Mouse (Mus musculus) forebrain, postnatal 0 days (tissue): ENCODE data around the gene Rxrb. TPM values are rescaled to one million over a fixed set of nuclear protein-coding genes. Genes with fewer than 3 reads are reported as not detected.
A peak's percentile ranks its signal among the peaks of the same experiment; 100 is the strongest.
"Not testable (repeated sequence)": the region's sequence is repeated elsewhere in the genome, so short reads cannot be mapped to it uniquely, and the experiment has no call there.

Experiments
- ATAC-seq: fragments of 200-750 bp; cut with Nextera tagmentation; 2 replicates; pipeline ENCODE4 v1.8.0; 2017; ENCODE audit warnings: mild to moderate bottlenecking, moderate library complexity
- DNase-seq: peaks from one replicate; pipeline ENCODE4 v3.0.0-alpha.2; 2015
- H3K27ac ChIP-seq: fragments of 300-500 bp; sonication (generic); 2 replicates; pipeline ENCODE4 v1.5.1; 2014; ENCODE audit warnings: low read depth, mild to moderate bottlenecking, antibody characterized with exemption, low read length, moderate library complexity, mixed read lengths
- H3K27me3 ChIP-seq: fragments of 300-500 bp; sonication (generic); 2 replicates; pipeline ENCODE4 v1.6.1; 2014; ENCODE audit warnings: mild to moderate bottlenecking, low read length, mixed read lengths; ENCODE audit not compliant: insufficient read depth
- H3K36me3 ChIP-seq: fragments of 300-500 bp; sonication (generic); 2 replicates; pipeline ENCODE4 v1.6.1; 2014; ENCODE audit warnings: mild to moderate bottlenecking, moderate library complexity; ENCODE audit not compliant: insufficient read depth
- H3K4me1 ChIP-seq: fragments of 300-500 bp; sonication (generic); 2 replicates; pipeline ENCODE4 v1.6.1; 2014; ENCODE audit warnings: antibody characterized with exemption; ENCODE audit not compliant: insufficient read depth
- H3K4me2 ChIP-seq: fragments of 300-500 bp; sonication (generic); 2 replicates; pipeline ENCODE4 v1.6.1; 2014; ENCODE audit warnings: low read depth, mild to moderate bottlenecking, moderate library complexity
- H3K4me3 ChIP-seq: fragments of 300-500 bp; sonication (generic); 2 replicates; pipeline ENCODE4 v1.5.1; 2014; ENCODE audit warnings: low read depth, low read length, mixed read lengths
- H3K9ac ChIP-seq: fragments of 300-500 bp; sonication (generic); 2 replicates; pipeline ENCODE4 v1.6.1; 2014; ENCODE audit warnings: mild to moderate bottlenecking
- H3K9me3 ChIP-seq: fragments of 300-500 bp; sonication (generic); 2 replicates; pipeline ENCODE4 v1.6.1; 2016; ENCODE audit warnings: low read length
- CTCF ChIP-seq: sonication (generic); IDR thresholded peaks from 2 replicates; pipeline ENCODE4 v1.5.1; 2016; ENCODE audit warnings: antibody characterized with exemption, control low read depth, low read depth
- WGBS: fragments of 180-500 bp; shearing (Covaris S2); extraction: QIAGEN DNeasy Blood & Tissue Kit; methylation state at CpG from one replicate; pipeline ENCODE4 v1.1.7; 2014; 5-methylcytosine and 5-hydroxymethylcytosine counted together
- polyA plus RNA-seq: library from polyadenylated mRNA; unstranded; fragments of >200 nt; fragmentation: Nextera tagmentation; extraction: Ambion mirVana; gene quantifications from 2 replicates; pipeline ENCODE4 v1.2.1, GENCODE M21; 2015
- total RNA-seq: library from RNA; depleted of rRNA; stranded (reverse); fragments of >200 nt; gene quantifications from 2 replicates; pipeline ENCODE4 v1.2.3, GENCODE M21; 2014; rRNA removed

Rxrb gene
- total RNA-seq: 56.2 and 60.8 TPM in 2 replicates
- polyA plus RNA-seq: 58.1 and 58.4 TPM in 2 replicates

- TF ChIP-seq CTCF: no peak
- peak; percentile 86 for ATAC-seq
- WGBS: under 1% methylated on average over 59 of the region's 88 CpGs
- Histone ChIP-seq H3K9ac (peak within 1 kb of the TSS; percentile 93), H3K27ac (peak within 1 kb of the TSS; percentile 98), H3K9me3 (no peaks in the 10 kb centered on the region), H3K4me1 (peaks cover 23% of the 10 kb centered on the region), H3K27me3 (no peaks in the 10 kb centered on the region), H3K4me2 (peak within 1 kb of the TSS; percentile 96), H3K36me3 (peaks cover 37% of the 10 kb centered on the region), H3K4me3 (peak within 1 kb of the TSS; percentile 91)
- DNase-seq: peak; percentile 100
Observed at GRCm38 (mm10) chr17:34031465-34032173, at the start of gene Rxrb, which contains the start of gene Slc39a7. Gene Rxrb, plus strand, starts transcription at chr17:34031812. Gene Slc39a7, minus strand, starts transcription at chr17:34031682.

DNA sequence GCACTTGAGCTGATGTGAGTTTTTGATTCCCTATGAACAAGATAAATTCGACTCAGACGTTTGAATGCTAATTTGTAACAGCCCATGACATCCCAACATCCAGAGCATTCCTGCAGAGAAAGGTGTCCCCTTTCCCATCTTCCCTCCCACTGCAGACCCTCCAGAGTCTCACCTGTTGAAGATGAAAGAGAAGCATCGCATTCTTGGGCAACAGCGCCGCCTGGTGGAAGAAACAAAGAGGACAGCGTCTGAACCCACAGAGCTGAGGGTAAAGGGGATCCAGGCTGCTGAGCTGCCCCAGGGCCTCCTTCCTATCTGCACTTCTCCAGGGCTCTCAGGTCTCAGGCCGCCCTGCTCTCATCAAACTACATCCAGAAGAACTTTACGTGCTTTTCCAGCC, 49.5 kb upstream of the Rxrb start:
- H3K36me3 ChIP-seq, H3K27me3 ChIP-seq, H3K27ac ChIP-seq, H3K9me3 ChIP-seq, H3K4me1 ChIP-seq, ATAC-seq, H3K9ac ChIP-seq: not testable (repeated sequence)
- Histone ChIP-seq H3K4me2 (peak overlapping the region; percentile 55), H3K4me3 (peak overlapping the region; percentile 43; the same call in 1 of the 2 replicates)
- 11% methylated on average over 8 of the region's 8 CpGs for WGBS
- DNase-seq: peak; percentile 68
- TF ChIP-seq CTCF: peak; percentile 90

- Histone ChIP-seq H3K27ac (no peak overlapping the region), H3K4me3 (no peak overlapping the region), H3K27me3 (no peaks in the 10 kb centered on the region), H3K4me2 (no peak overlapping the region), H3K9ac (no peak overlapping the region), H3K4me1 (no peaks in the 10 kb centered on the region), H3K36me3 (no peaks in the 10 kb centered on the region), H3K9me3 (no peaks in the 10 kb centered on the region)
- WGBS: 36% methylated on average over 10 of the region's 10 CpGs
- peak; percentile 87 for DNase-seq
- peak; percentile 79 for ATAC-seq
- peak; percentile 91 for TF ChIP-seq CTCF
Observed at GRCm38 (mm10) chr17:33991788-33992664, 39.6 kb upstream of the Rxrb start.

- DNase-seq (no peak), ATAC-seq (no peak)
- no peak overlapping the region for H3K4me2 ChIP-seq
- no peak overlapping the region for H3K9ac ChIP-seq
- no peak overlapping the region for H3K4me3 ChIP-seq
- H3K36me3 ChIP-seq: no peaks in the 10 kb centered on the region
- no peaks in the 10 kb centered on the region for H3K9me3 ChIP-seq
- H3K4me1 ChIP-seq: no peaks in the 10 kb centered on the region
- no peak for TF ChIP-seq CTCF
- no peak overlapping the region for H3K27ac ChIP-seq
- H3K27me3 ChIP-seq: no peaks in the 10 kb centered on the region
- WGBS: 92% methylated on average over 8 of the region's 8 CpGs
Observed at GRCm38 (mm10) chr17:33994959-33995358, 36.7 kb upstream of the Rxrb start.

GRCm38 (mm10) chr17:33995651-33996050, 36.0 kb upstream of the Rxrb start:
- Histone ChIP-seq H3K36me3 (no peaks in the 10 kb centered on the region), H3K4me1 (no peaks in the 10 kb centered on the region), H3K9ac (no peak overlapping the region), H3K27ac (no peak overlapping the region), H3K4me3 (no peak overlapping the region), H3K27me3 (no peaks in the 10 kb centered on the region), H3K9me3 (no peaks in the 10 kb centered on the region), H3K4me2 (no peak overlapping the region)
- ATAC-seq (no peak), DNase-seq (no peak)
- WGBS: 70% methylated on average over 3 of the region's 3 CpGs
- TF ChIP-seq CTCF: no peak

DNA sequence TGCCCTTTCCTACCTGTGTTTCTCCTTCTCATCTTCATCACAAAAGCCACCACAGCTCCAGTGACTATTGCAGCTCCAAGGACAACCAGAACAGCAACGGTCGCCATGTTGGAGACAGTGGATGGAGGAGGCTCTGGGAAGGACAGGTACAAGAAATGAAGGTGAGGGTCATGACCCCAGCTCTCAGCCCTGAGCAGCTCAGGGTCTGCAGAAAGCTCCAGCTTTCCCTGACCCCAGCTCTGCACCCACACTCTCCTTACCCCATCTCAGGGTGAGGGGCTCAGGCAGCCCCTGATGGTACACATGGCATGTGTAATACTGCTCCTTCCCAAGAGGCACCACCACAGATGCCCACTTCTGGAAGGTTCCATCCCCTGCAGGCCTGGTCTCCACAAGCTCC, 34.6 kb upstream of the Rxrb start:
- 89% methylated on average over 2 of the region's 2 CpGs for WGBS
- H3K4me3 ChIP-seq, ATAC-seq: not testable (repeated sequence)

GRCm38 (mm10) chr17:33998697-33999096, 32.9 kb upstream of the Rxrb start:
- not testable (repeated sequence) for H3K36me3 ChIP-seq, ATAC-seq
- 66% methylated on average over 5 of the region's 5 CpGs for WGBS

More for the DNA sequence above, 34.6 kb upstream of the Rxrb start:
- H3K4me2 ChIP-seq, H3K9ac ChIP-seq, DNase-seq, H3K9me3 ChIP-seq, H3K27ac ChIP-seq, H3K36me3 ChIP-seq, H3K27me3 ChIP-seq, H3K4me1 ChIP-seq: not testable (repeated sequence)

More at GRCm38 (mm10) chr17:33998697-33999096, 32.9 kb upstream of the Rxrb start:
- not testable (repeated sequence) for DNase-seq, H3K4me3 ChIP-seq, H3K27ac ChIP-seq, H3K9me3 ChIP-seq, H3K9ac ChIP-seq, H3K4me1 ChIP-seq, H3K27me3 ChIP-seq, H3K4me2 ChIP-seq
